Mouse (Mus musculus) kidney, adult 2 months (tissue): ENCODE results near the gene Ftsj1. TPM values are rescaled to one million over a fixed set of nuclear protein-coding genes. Genes with fewer than 3 reads are reported as not detected.

Experiments used
- DNase-seq: peaks from one replicate; pipeline ENCODE4 v3.0.0; 2021
- H3K27ac ChIP-seq: fragments of 200-500 bp; 2 replicates; pipeline ENCODE4 v1.5.1; 2012; ENCODE audit warnings: low read depth, low read length, control low read depth, inconsistent platforms; ENCODE audit not compliant: insufficient read depth
- H3K27me3 ChIP-seq: fragments of 200-500 bp; replicated peaks from 2 replicates; pipeline ENCODE4 v1.6.1; 2012; ENCODE audit warnings: mild to moderate bottlenecking, moderate library complexity, low read length, inconsistent platforms; ENCODE audit not compliant: control insufficient read depth, insufficient read depth
- H3K36me3 ChIP-seq: fragments of 200-500 bp; 2 replicates; pipeline ENCODE4 v1.6.1; 2012; ENCODE audit warnings: mild to moderate bottlenecking, moderate library complexity, low read length, inconsistent platforms; ENCODE audit not compliant: control insufficient read depth, insufficient read depth
- H3K4me1 ChIP-seq: fragments of 200-500 bp; 2 replicates; pipeline ENCODE4 v1.6.1; 2011; ENCODE audit warnings: low read length; ENCODE audit not compliant: control insufficient read depth, insufficient read depth
- H3K4me3 ChIP-seq: fragments of 200-500 bp; 2 replicates; pipeline ENCODE4 v1.5.1; 2011; ENCODE audit warnings: mild to moderate bottlenecking, low read depth, low read length, control low read depth; ENCODE audit not compliant: insufficient read depth
- CTCF ChIP-seq: fragments of 200-500 bp; conservative IDR thresholded peaks from 2 replicates; pipeline ENCODE4 v1.5.1; 2011; ENCODE audit warnings: low read depth, mild to moderate bottlenecking, control low read depth, low read length, moderate library complexity, mixed read lengths; ENCODE audit not compliant: insufficient read depth, insufficient read length
- POLR2A ChIP-seq: fragments of 200-500 bp; IDR thresholded peaks from one replicate; pipeline ENCODE4 v1.6.1; 2011; ENCODE audit warnings: low read depth, low read length, control low read depth
- WGBS: fragments of 180-500 bp; shearing (Covaris S2); methylation state at CpG from one replicate; pipeline ENCODE4 v1.1.7; 2018; 5-methylcytosine and 5-hydroxymethylcytosine counted together
- polyA plus RNA-seq: library from polyadenylated mRNA; depleted of rRNA; stranded (reverse); fragments of >200 nt; gene quantifications from 2 replicates; pipeline ENCODE4 v1.2.3, GENCODE M21; 2012

The Ftsj1 gene
- polyA plus RNA-seq, 1 experiment = 31.1 TPM

GRCm38 (mm10) chrX:8218114-8218513, 34.1 kb downstream of the Ftsj1 start:
- DNase-seq = no peak

DNA sequence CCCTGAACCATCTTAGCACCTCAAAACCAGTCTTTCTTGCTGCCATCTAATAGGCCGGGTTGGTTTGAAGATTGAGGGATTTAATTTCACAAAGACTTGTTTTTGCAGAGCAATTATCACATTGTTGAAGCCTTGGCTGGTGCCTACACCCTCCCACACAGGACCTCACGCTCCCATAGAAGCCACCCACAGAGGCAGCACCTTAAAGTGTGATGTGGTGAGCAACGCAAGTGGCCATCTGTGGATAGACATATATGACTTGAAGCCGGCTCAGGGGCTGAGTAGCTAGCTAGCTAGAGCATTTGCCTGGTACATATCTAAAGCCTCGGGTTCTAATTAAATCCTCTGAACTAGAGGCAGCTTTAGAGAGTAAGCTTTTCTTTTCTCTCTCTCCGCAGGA, 34.8 kb downstream of the Ftsj1 start:
- no peak for DNase-seq
- no peaks in the 10 kb centered on the region for H3K36me3 ChIP-seq
- 60% methylated on average over 6 of the region's 6 CpGs for WGBS
- H3K27me3 ChIP-seq = no peaks in the 10 kb centered on the region
- TF ChIP-seq POLR2A (no peak), CTCF (no peak)
- no peak overlapping the region for H3K4me3 ChIP-seq
- H3K27ac ChIP-seq = no peak overlapping the region
- no peaks in the 10 kb centered on the region for H3K4me1 ChIP-seq

More at GRCm38 (mm10) chrX:8218114-8218513, 34.1 kb downstream of the Ftsj1 start:
- H3K4me1 ChIP-seq = no peaks in the 10 kb centered on the region
- TF ChIP-seq CTCF = no peak
- TF ChIP-seq POLR2A = no peak
- no peak overlapping the region for H3K4me3 ChIP-seq
- no peak overlapping the region for H3K27ac ChIP-seq
- 75% methylated on average over 2 of the region's 2 CpGs for WGBS
- H3K27me3 ChIP-seq = no peaks in the 10 kb centered on the region
- H3K36me3 ChIP-seq = no peaks in the 10 kb centered on the region

GRCm38 (mm10) chrX:8211490-8212207, 40.6 kb downstream of the Ftsj1 start:
- Histone ChIP-seq H3K36me3 (no peaks in the 10 kb centered on the region), H3K4me1 (no peaks in the 10 kb centered on the region), H3K27me3 (no peaks in the 10 kb centered on the region), H3K4me3 (no peak overlapping the region), H3K27ac (no peak overlapping the region)
- TF ChIP-seq POLR2A = no peak
- no peak for TF ChIP-seq CTCF
- 83% methylated on average over 7 of the region's 7 CpGs for WGBS
- DNase-seq = no peak

- Histone ChIP-seq H3K4me1 (no peaks in the 10 kb centered on the region), H3K4me3 (no peak overlapping the region), H3K36me3 (no peaks in the 10 kb centered on the region), H3K27ac (no peak overlapping the region), H3K27me3 (no peaks in the 10 kb centered on the region)
- WGBS = 70% methylated on average over 2 of the region's 2 CpGs
- TF ChIP-seq CTCF = no peak
- TF ChIP-seq POLR2A = no peak
- no peak for DNase-seq
Observed at GRCm38 (mm10) chrX:8209720-8210119, 42.5 kb downstream of the Ftsj1 start.

- Histone ChIP-seq H3K27ac (no peak overlapping the region), H3K4me3 (no peak overlapping the region), H3K36me3 (no peaks in the 10 kb centered on the region), H3K27me3 (no peaks in the 10 kb centered on the region), H3K4me1 (no peaks in the 10 kb centered on the region)
- TF ChIP-seq CTCF (no peak), POLR2A (no peak)
- DNase-seq = no peak
- 37% methylated on average over 4 of the region's 4 CpGs for WGBS
Observed at GRCm38 (mm10) chrX:8207224-8207623, 45.0 kb downstream of the Ftsj1 start.

- Histone ChIP-seq H3K36me3 (no peaks in the 10 kb centered on the region), H3K27ac (no peak overlapping the region), H3K4me1 (no peaks in the 10 kb centered on the region), H3K27me3 (no peaks in the 10 kb centered on the region), H3K4me3 (peak overlapping the region; percentile 16)
- no peak for DNase-seq
- 7% methylated on average over 11 of the region's 11 CpGs for WGBS
- no peak for TF ChIP-seq POLR2A
- TF ChIP-seq CTCF = no peak
Observed at GRCm38 (mm10) chrX:8206694-8207197, 45.5 kb downstream of the Ftsj1 start.

DNA sequence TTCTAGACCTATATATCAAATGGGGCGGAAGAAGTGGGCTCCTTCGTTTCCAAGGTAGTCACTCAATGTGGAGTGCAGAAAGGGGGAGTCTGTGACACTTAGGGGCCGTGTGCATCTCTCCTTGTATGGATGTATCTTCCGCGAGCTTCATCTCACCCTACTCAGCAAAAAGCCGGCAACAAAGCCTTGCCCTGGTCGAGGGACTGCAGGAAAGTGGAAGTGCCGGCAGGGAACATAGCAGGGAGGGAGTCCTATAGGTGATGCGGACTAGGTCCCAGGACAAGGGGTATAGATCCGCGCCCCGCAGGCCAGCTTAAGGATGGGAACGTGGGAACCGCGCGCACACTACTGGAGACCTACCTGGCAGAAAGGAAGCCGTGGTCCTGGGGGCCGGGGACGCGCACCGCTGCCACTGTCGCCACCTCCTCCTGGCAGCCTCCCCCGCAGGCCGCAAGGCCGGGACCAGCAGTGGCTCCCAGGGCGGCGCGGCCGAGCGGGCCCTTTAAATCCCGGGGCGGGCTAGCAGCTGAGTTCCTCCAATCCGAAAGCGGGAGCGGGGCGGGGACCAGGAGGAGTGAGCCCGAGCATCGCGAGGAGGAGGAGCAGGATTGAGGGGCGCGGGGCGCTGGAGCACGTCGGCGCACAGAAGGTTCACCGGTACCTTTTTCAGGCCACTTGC, 46.1 kb downstream of the Ftsj1 start, which contains the start of gene Porcn:
TSS of gene Porcn (minus strand) at position 511 of the 679 bp plus-strand sequence.
- Histone ChIP-seq H3K4me1 (no peaks in the 10 kb centered on the region), H3K4me3 (peak within 1 kb of the TSS; percentile 78), H3K27ac (no peak within 1 kb of the TSS), H3K27me3 (no peaks in the 10 kb centered on the region), H3K36me3 (no peaks in the 10 kb centered on the region)
- WGBS = under 1% methylated on average over 37 of the region's 46 CpGs
- TF ChIP-seq CTCF = no peak
- TF ChIP-seq POLR2A = no peak
- DNase-seq = peak; percentile 87
